Mouse (Mus musculus) CH12.LX (cell line): ENCODE data around the gene Hoxa9. TPM values are rescaled to one million over a fixed set of nuclear protein-coding genes. Genes with fewer than 3 reads are reported as not detected.

Experiments
- DNase-seq: peaks from one replicate; pipeline ENCODE4 v3.0.0-alpha.2; 2013; ENCODE audit errors: extremely low read depth
- H3K27ac ChIP-seq: 2 replicates; pipeline ENCODE4 v1.5.1; 2012; ENCODE audit warnings: low read depth, mild to moderate bottlenecking, control low read depth, moderate library complexity; ENCODE audit not compliant: insufficient read depth
- H3K27me3 ChIP-seq: replicated peaks from 2 replicates; pipeline ENCODE3; 2012; ENCODE audit warnings: inconsistent platforms
- H3K36me3 ChIP-seq, 2 experiments: replicated peaks in 1 of 2; 2 replicates each; pipeline versions ENCODE3 to v1.6.1; 2012; ENCODE audit warnings: inconsistent platforms in 1 of 2, low read length in 1 of 2, mild to moderate bottlenecking in 1 of 2, mixed read lengths in 1 of 2, moderate library complexity in 1 of 2; ENCODE audit not compliant: control insufficient read depth in 1 of 2, insufficient read depth in 1 of 2
- H3K4me1 ChIP-seq, 2 experiments: 2 replicates each; pipeline ENCODE4 v1.6.1; 2012; ENCODE audit warnings: inconsistent platforms in 1 of 2, moderate library complexity in 1 of 2; ENCODE audit not compliant: insufficient read depth in 2 of 2, control insufficient read depth in 1 of 2
- H3K4me2 ChIP-seq: 2 replicates; pipeline ENCODE4 v1.6.1; 2012; ENCODE audit warnings: low read depth, mild to moderate bottlenecking, control low read depth; ENCODE audit not compliant: poor library complexity, insufficient read depth, severe bottlenecking
- H3K4me3 ChIP-seq, 3 experiments: fragments of 150-350 bp in 1 of 3; sonication (generic) in 1 of 3; replicated peaks in 1 of 3; 2 replicates each; pipeline versions ENCODE3 to v1.5.1; 2011 to 2012; ENCODE audit warnings: low read depth in 2 of 3, low read length in 2 of 3, mild to moderate bottlenecking in 2 of 3, moderate library complexity in 2 of 3, control low read depth in 1 of 3, improper control_type of control experiment in 1 of 3, inconsistent platforms in 1 of 3, mixed read lengths in 1 of 3; ENCODE audit not compliant: poor library complexity in 1 of 3
- H3K79me2 ChIP-seq: replicated peaks from 2 replicates; pipeline ENCODE4 v1.6.1; 2012; ENCODE audit warnings: mild to moderate bottlenecking, moderate library complexity; ENCODE audit not compliant: control insufficient read depth, poor library complexity, insufficient read depth, severe bottlenecking; ENCODE audit errors: extremely low read depth
- H3K9ac ChIP-seq: 2 replicates; pipeline ENCODE4 v1.6.1; 2012; ENCODE audit warnings: low read depth, mild to moderate bottlenecking, control low read depth, moderate library complexity; ENCODE audit not compliant: insufficient read depth
- H3K9me3 ChIP-seq: replicated peaks from 2 replicates; pipeline ENCODE3; 2012; ENCODE audit warnings: low read length, inconsistent platforms, mixed read lengths
- CTCF ChIP-seq, 2 experiments: IDR thresholded peaks in 1 of 2; conservative IDR thresholded peaks in 1 of 2; 2 replicates each; pipeline ENCODE4 v1.5.1; 2011 to 2012; ENCODE audit warnings: low read depth in 2 of 2, low read length in 2 of 2, improper control_type of control experiment in 1 of 2, inconsistent platforms in 1 of 2, mild to moderate bottlenecking in 1 of 2, moderate library complexity in 1 of 2
- E2F4 ChIP-seq: IDR thresholded peaks from 2 replicates; pipeline ENCODE4 v1.6.1; 2011; ENCODE audit warnings: low read depth, low read length, improper control_type of control experiment; ENCODE audit not compliant: insufficient replicate concordance
- EP300 ChIP-seq: IDR thresholded peaks from 2 replicates; pipeline ENCODE4 v1.6.1; 2011; ENCODE audit warnings: low read length, improper control_type of control experiment
- HCFC1 ChIP-seq: IDR thresholded peaks from 2 replicates; pipeline ENCODE4 v1.6.1; 2012; ENCODE audit warnings: low read depth, mild to moderate bottlenecking, inconsistent platforms, low read length, improper control_type of control experiment
- IRF4 ChIP-seq: IDR thresholded peaks from 2 replicates; pipeline ENCODE4 v1.6.1; 2014; ENCODE audit warnings: low read depth, mild to moderate bottlenecking, inconsistent platforms, low read length, improper control_type of control experiment
- JUND ChIP-seq: conservative IDR thresholded peaks from 2 replicates; pipeline ENCODE4 v1.6.1; 2011; ENCODE audit warnings: low read depth, low read length, improper control_type of control experiment
- MAX ChIP-seq: IDR thresholded peaks from 2 replicates; pipeline ENCODE4 v1.6.1; 2011; ENCODE audit warnings: low read length, improper control_type of control experiment
- MYC ChIP-seq: IDR thresholded peaks from 2 replicates; pipeline ENCODE4 v1.6.1; 2011; ENCODE audit warnings: low read depth, mild to moderate bottlenecking, improper control_type of control experiment, low read length
- NELFE ChIP-seq: IDR thresholded peaks from 2 replicates; pipeline ENCODE4 v1.6.1; 2011; ENCODE audit warnings: low read depth, low read length, improper control_type of control experiment
- NRF1 ChIP-seq: IDR thresholded peaks from 2 replicates; pipeline ENCODE4 v1.6.1; 2014; ENCODE audit warnings: low read depth, mild to moderate bottlenecking, inconsistent platforms, low read length, improper control_type of control experiment, moderate library complexity
- PAX5 ChIP-seq: IDR thresholded peaks from 2 replicates; pipeline ENCODE4 v1.6.1; 2012; ENCODE audit warnings: low read length, inconsistent platforms, mixed read lengths
- RAD21 ChIP-seq: IDR thresholded peaks from 2 replicates; pipeline ENCODE4 v1.6.1; 2011; ENCODE audit warnings: low read depth, mild to moderate bottlenecking, low read length, improper control_type of control experiment, moderate library complexity
- RCOR1 ChIP-seq: conservative IDR thresholded peaks from 2 replicates; pipeline ENCODE4 v1.6.1; 2012; ENCODE audit warnings: low read depth, mild to moderate bottlenecking, inconsistent platforms, low read length, improper control_type of control experiment
- SIN3A ChIP-seq: IDR thresholded peaks from 2 replicates; pipeline ENCODE4 v1.6.1; 2012; ENCODE audit warnings: low read length, improper control_type of control experiment, inconsistent platforms
- SMC3 ChIP-seq: IDR thresholded peaks from 2 replicates; pipeline ENCODE4 v1.6.1; 2011; ENCODE audit warnings: low read depth, low read length, improper control_type of control experiment
- USF2 ChIP-seq: conservative IDR thresholded peaks from 2 replicates; pipeline ENCODE4 v1.6.1; 2011; ENCODE audit warnings: low read depth, low read length, improper control_type of control experiment
- ZKSCAN1 ChIP-seq: IDR thresholded peaks from 2 replicates; pipeline ENCODE4 v1.6.1; 2012; ENCODE audit warnings: low read depth, inconsistent platforms, low read length, improper control_type of control experiment, borderline replicate concordance
- dilution Hi-C: fragments of 300-500 bp; cut with MboI; formaldehyde crosslinking; loops from 2 replicates; pipeline ENCODE4 v1.14.3; 2020; ENCODE audit warnings: low sequenced_read_pairs; ENCODE audit not compliant: extremely low pct_unique_long_range_greater_than_20kb, extremely low pct_ligation_motif_present
- in situ Hi-C: fragments of 300-500 bp; cut with MboI; formaldehyde crosslinking; loops from 3 replicates; pipeline ENCODE4 v1.14.3; 2019; ENCODE audit warnings: low sequenced_read_pairs, low pct_ligation_motif_present, low pct_unique_long_range_greater_than_20kb, mixed read lengths
- polyA plus RNA-seq: library from polyadenylated mRNA; unstranded; fragments of >175 nt; gene quantifications from 2 replicates; pipeline ENCODE4 v1.2.1, GENCODE M21; 2012; ENCODE audit warnings: low read depth; ENCODE audit not compliant: insufficient read length
- total RNA-seq, 2 experiments: library from RNA; depleted of rRNA; stranded (reverse); fragments of 300-350 nt in 1 of 2; fragments of >200 nt in 1 of 2; gene quantifications; 2 replicates each; pipeline ENCODE4 v1.2.3; 2012 to 2014

Gene Hoxa9
- total and polyA plus RNA-seq, 3 experiments: 0.30 to 0.47 (median 0.30) TPM

GRCm38 (mm10) chr6:52268341-52268740, 37.5 kb upstream of the Hoxa9 start:
- peaks cover 8% of the 10 kb centered on the region for H3K27me3 ChIP-seq

GRCm38 (mm10) chr6:52267691-52268090, 36.8 kb upstream of the Hoxa9 start:
- Histone ChIP-seq H3K9ac (no peak overlapping the region), H3K4me3 (no peak overlapping the region), H3K4me2 (no peak overlapping the region), H3K4me1 (peaks cover 0 to 7% of the 10 kb centered on the region in 2 experiments; a peak in 2 of 4 replicates), H3K9me3 (no peaks in the 10 kb centered on the region), H3K36me3 (no peaks in the 10 kb centered on the region), H3K27me3 (peaks cover 12% of the 10 kb centered on the region), H3K79me2 (no peaks in the 10 kb centered on the region), H3K27ac (no peak overlapping the region)
- DNase-seq: no peak
- dilution Hi-C loops: no loop called here
- no peak for TF ChIP-seq IRF4
- in situ Hi-C loops: loop anchor here (10.0 to 25.0 kb wide), 2 partner anchors 567 to 645 kb away; no protein-coding TSS in a partner anchor

More at GRCm38 (mm10) chr6:52268341-52268740, 37.5 kb upstream of the Hoxa9 start:
- Histone ChIP-seq H3K4me1 (peaks cover 0 to 7% of the 10 kb centered on the region in 2 experiments; a peak in 2 of 4 replicates), H3K36me3 (no peaks in the 10 kb centered on the region), H3K9me3 (no peaks in the 10 kb centered on the region), H3K27ac (no peak overlapping the region), H3K4me2 (no peak overlapping the region), H3K4me3 (no peak overlapping the region), H3K9ac (no peak overlapping the region), H3K79me2 (no peaks in the 10 kb centered on the region)
- in situ Hi-C loops (loop anchor here (10.0 to 25.0 kb wide), 2 partner anchors 566 to 644 kb away; no protein-coding TSS in a partner anchor), dilution Hi-C loops (no loop called here)
- TF ChIP-seq RAD21 (no peak), USF2 (no peak), NRF1 (no peak), ZKSCAN1 (no peak), RCOR1 (no peak), EP300 (no peak), E2F4 (no peak), PAX5 (no peak), HCFC1 (no peak), JUND (no peak), CTCF (conservative IDR thresholded peaks at IDR 0.05 in 1 of 2, IDR thresholded peaks at IDR 0.05 in 1 of 2; ENCODE audit: low read depth in 2 of 2, low read length in 2 of 2) (no peak), NELFE (no peak), SIN3A (no peak), MAX (no peak), MYC (no peak), SMC3 (no peak)
- no peak for DNase-seq
